Mouse (Mus musculus): ENCODE results near the gene Ntn4.
"Not testable (repeated sequence)": the region's sequence is repeated elsewhere in the genome, so short reads cannot be mapped to it uniquely, and the experiment has no call there.

Ntn4 gene

GRCm38 (mm10) chr10:93685416-93685815, 44.9 kb downstream of the Ntn4 start:
- DNase-seq, result not testable (repeated sequence)

- DNase-seq, result no peak
These were observed 46.1 kb downstream of the Ntn4 start for GRCm38 (mm10) chr10:93686579-93686978.

GRCm38 (mm10) chr10:93687781-93688180, 47.3 kb downstream of the Ntn4 start:
- DNase-seq, result no peak

- DNase-seq, result peak; percentile 14 to 20
These were observed 48.1 kb downstream of the Ntn4 start for GRCm38 (mm10) chr10:93688306-93689171.

GRCm38 (mm10) chr10:93691344-93691743, 50.9 kb downstream of the Ntn4 start:
- DNase-seq, result no peak

- DNase-seq, result no peak
These were observed 54.7 kb downstream of the Ntn4 start for GRCm38 (mm10) chr10:93695043-93695791.

GRCm38 (mm10) chr10:93696001-93696400, 55.5 kb downstream of the Ntn4 start:
- no peak for DNase-seq

- no peak for DNase-seq
These were observed 57.5 kb downstream of the Ntn4 start for GRCm38 (mm10) chr10:93697866-93698483.

GRCm38 (mm10) chr10:93699689-93700478, 59.4 kb downstream of the Ntn4 start:
- DNase-seq, result no peak

GRCm38 (mm10) chr10:93700589-93701363, 60.3 kb downstream of the Ntn4 start:
- DNase-seq, result no peak

- DNase-seq, result no peak
These were observed 63.5 kb downstream of the Ntn4 start for GRCm38 (mm10) chr10:93703946-93704345.

GRCm38 (mm10) chr10:93707149-93708075, 66.9 kb downstream of the Ntn4 start:
- DNase-seq, result no peak

- no peak for DNase-seq
These were observed 67.6 kb downstream of the Ntn4 start for GRCm38 (mm10) chr10:93708076-93708473.

GRCm38 (mm10) chr10:93708515-93708914, 68.0 kb downstream of the Ntn4 start:
- no peak for DNase-seq

- no peak for DNase-seq
These were observed 69.1 kb downstream of the Ntn4 start for GRCm38 (mm10) chr10:93709536-93709935.

GRCm38 (mm10) chr10:93721625-93722337, 81.3 kb downstream of the Ntn4 start:
- DNase-seq, result no peak

GRCm38 (mm10) chr10:93723942-93724542, 83.6 kb downstream of the Ntn4 start:
- DNase-seq, result no peak

GRCm38 (mm10) chr10:93728131-93728530, 87.7 kb downstream of the Ntn4 start:
- DNase-seq, result no peak

- no peak for DNase-seq
These were observed 90.0 kb downstream of the Ntn4 start for GRCm38 (mm10) chr10:93730514-93730913.

GRCm38 (mm10) chr10:93731248-93731691, 90.8 kb downstream of the Ntn4 start:
- no peak for DNase-seq

Data from B cell, adult 2 months (primary cell).